Mouse (Mus musculus): ENCODE results near the gene Cenpt.

DNA sequence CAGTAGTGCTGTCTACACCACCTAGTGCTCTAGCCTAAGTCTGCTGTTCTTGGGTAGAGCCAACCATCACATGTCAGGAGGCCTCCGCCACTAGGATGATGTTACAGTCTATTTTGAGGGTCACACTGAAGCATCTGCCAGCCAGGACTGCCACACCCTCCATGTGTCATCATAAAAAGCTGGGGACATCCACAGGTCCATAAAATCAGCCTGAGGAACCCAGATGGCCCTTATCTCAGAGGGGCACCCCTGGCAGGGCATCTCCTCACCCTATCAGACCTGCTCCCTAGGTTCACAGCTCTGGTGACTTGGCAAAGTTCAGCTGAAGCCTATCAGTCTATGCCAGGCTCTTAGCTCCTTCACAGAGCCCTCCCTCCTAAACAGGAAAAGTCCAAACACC is 32.2 kb downstream of the Cenpt start:
- TF ChIP-seq GATA1 (IDR thresholded peaks at IDR 0.05; ENCODE audit: borderline replicate concordance, low read length) = no peak
- TF ChIP-seq CTCF (IDR thresholded peaks at IDR 0.05; ENCODE audit: low read depth, low read length) = no peak

Measured in G1E (cell line).